Mouse (Mus musculus) testis, adult 2 months (tissue): ENCODE measurements around the gene Lrrc28.

Experiments used
- CTCF ChIP-seq: fragments of 200-500 bp; IDR thresholded peaks from 2 replicates; pipeline ENCODE4 v1.5.1; 2012; ENCODE audit warnings: low read depth, mild to moderate bottlenecking, inconsistent platforms, low read length, moderate library complexity; ENCODE audit not compliant: control insufficient read depth, insufficient read depth, insufficient replicate concordance
- POLR2A ChIP-seq: fragments of 200-500 bp; IDR thresholded peaks from 2 replicates; pipeline ENCODE4 v1.6.1; 2012; ENCODE audit warnings: low read depth, mild to moderate bottlenecking, inconsistent platforms, low read length, moderate library complexity; ENCODE audit not compliant: control insufficient read depth

- TF ChIP-seq POLR2A (no peak), CTCF (peak; percentile 31; the same call in 1 of the 2 replicates)
Observed at GRCm38 (mm10) chr7:67549073-67549561, 96.0 kb downstream of the Lrrc28 start.
